Mouse (Mus musculus) granulocyte monocyte progenitor cell, adult 5-6 weeks (primary cell): ENCODE measurements around the gene Atl2. TPM values are rescaled to one million over a fixed set of nuclear protein-coding genes. Genes with fewer than 3 reads are reported as not detected.
A peak's percentile ranks its signal among the peaks of the same experiment; 100 is the strongest.

Experiments
- ATAC-seq: replicated peaks from 2 replicates; pipeline ENCODE4 v1.8.0; 2016; ENCODE audit warnings: mild to moderate bottlenecking, moderate TSS enrichment, inconsistent platforms; ENCODE audit not compliant: poor library complexity, severe bottlenecking
- total RNA-seq, 2 experiments: library from RNA; stranded (forward) in 1 of 2; stranded (reverse) in 1 of 2; fragments of 200-712, 200-1000 nt in 1 of 2; fragments of >200 nt in 1 of 2; fragmentation: Nextera tagmentation in 1 of 2; gene quantifications; 2 replicates each; pipeline ENCODE4 v1.2.3; 2014 to 2017

The Atl2 gene
- total RNA-seq, 2 experiments from 2014 or later: 25.4 to 33.5 TPM

- ATAC-seq: no peak
These were observed 5.3 kb upstream of the Atl2 start for GRCm38 (mm10) chr17:79901207-79901606.

GRCm38 (mm10) chr17:79898156-79898746 is 2.3 kb upstream of the Atl2 start:
- no peak for ATAC-seq

- no peak for ATAC-seq
These were observed 1.7 kb upstream of the Atl2 start for GRCm38 (mm10) chr17:79897666-79898065.

GRCm38 (mm10) chr17:79894971-79895882 is 696 bp downstream of the Atl2 start:
- ATAC-seq: peak; percentile 39

GRCm38 (mm10) chr17:79894054-79894453 is 1.9 kb downstream of the Atl2 start:
- ATAC-seq: no peak

- ATAC-seq: no peak
These were observed 4.0 kb downstream of the Atl2 start for GRCm38 (mm10) chr17:79891944-79892343.

- ATAC-seq: no peak
These were observed 8.0 kb downstream of the Atl2 start for GRCm38 (mm10) chr17:79887926-79888325.

- ATAC-seq: peak; percentile 61
These were observed 12.7 kb downstream of the Atl2 start for GRCm38 (mm10) chr17:79883198-79883597.

GRCm38 (mm10) chr17:79865027-79865426 is 30.9 kb downstream of the Atl2 start:
- ATAC-seq: no peak

GRCm38 (mm10) chr17:79864503-79864902 is 31.4 kb downstream of the Atl2 start:
- no peak for ATAC-seq

- ATAC-seq: peak; percentile 37; the same call in 1 of the 2 replicates
These were observed 33.9 kb downstream of the Atl2 start for GRCm38 (mm10) chr17:79862038-79862437.

GRCm38 (mm10) chr17:79855533-79855932 is 40.4 kb downstream of the Atl2 start:
- no peak for ATAC-seq

GRCm38 (mm10) chr17:79848385-79848784 is 47.5 kb downstream of the Atl2 start:
- no peak for ATAC-seq

- ATAC-seq: no peak
These were observed 49.7 kb downstream of the Atl2 start for GRCm38 (mm10) chr17:79846182-79846581.

- ATAC-seq: no peak
These were observed 50.2 kb downstream of the Atl2 start for GRCm38 (mm10) chr17:79845695-79846094.

GRCm38 (mm10) chr17:79840254-79841238 is 55.4 kb downstream of the Atl2 start:
- peak; percentile 94 for ATAC-seq

- no peak for ATAC-seq
These were observed 58.9 kb downstream of the Atl2 start for GRCm38 (mm10) chr17:79836978-79837377.

GRCm38 (mm10) chr17:79835714-79836373 is 60.1 kb downstream of the Atl2 start:
- peak; percentile 72 for ATAC-seq

GRCm38 (mm10) chr17:79832284-79832683 is 63.6 kb downstream of the Atl2 start:
- ATAC-seq: no peak

GRCm38 (mm10) chr17:79826482-79827034 is 69.4 kb downstream of the Atl2 start:
- no peak for ATAC-seq
